Mouse (Mus musculus) liver, postnatal 0 days (tissue): ENCODE measurements around the gene Tle4.

Experiments
- CTCF ChIP-seq: sonication (generic); IDR thresholded peaks from 2 replicates; pipeline ENCODE4 v1.5.1; 2016; ENCODE audit warnings: antibody characterized with exemption, low read depth
- EP300 ChIP-seq: IDR thresholded peaks from 2 replicates; pipeline ENCODE4 v1.6.1; 2016; ENCODE audit warnings: antibody characterized with exemption, low read depth, mild to moderate bottlenecking

- TF ChIP-seq EP300 = no peak
- TF ChIP-seq CTCF = no peak
These were observed 30.8 kb downstream of the Tle4 start for GRCm38 (mm10) chr19:14567081-14567480.
